Mouse (Mus musculus): Measurements from ENCODE around the gene Fbxw9.

- no peak for TF ChIP-seq TBP (conservative IDR thresholded peaks at IDR 0.05; ENCODE audit: low read depth, low read length)
- no peak for TF ChIP-seq TCF12 (IDR thresholded peaks at IDR 0.05; ENCODE audit: low read depth, low read length)
- TF ChIP-seq MAFK (IDR thresholded peaks at IDR 0.05; ENCODE audit: insufficient replicate concordance, low read length): no peak
- TF ChIP-seq ZNF384 (IDR thresholded peaks at IDR 0.05; ENCODE audit: low read depth, low read length): no peak
- TF ChIP-seq GABPA (IDR thresholded peaks at IDR 0.05; ENCODE audit: insufficient replicate concordance, low read depth, low read length): no peak
- TF ChIP-seq USF2 (conservative IDR thresholded peaks at IDR 0.05; ENCODE audit: low read depth, low read length): no peak
- TF ChIP-seq POLR2A (IDR thresholded peaks at IDR 0.05; ENCODE audit: low read depth, low read length): no peak
- no peak for TF ChIP-seq HCFC1 (IDR thresholded peaks at IDR 0.05; ENCODE audit: low read depth, low read length)
- TF ChIP-seq E2F4 (IDR thresholded peaks at IDR 0.05; ENCODE audit: insufficient replicate concordance, low read depth, low read length): no peak
- no peak for TF ChIP-seq ZC3H11A (IDR thresholded peaks at IDR 0.05; ENCODE audit: low read depth, low read length)
- no peak for TF ChIP-seq EP300 (IDR thresholded peaks at IDR 0.05; ENCODE audit: low read length)
- no peak for TF ChIP-seq CTCF (conservative IDR thresholded peaks at IDR 0.05 in 1 of 2, IDR thresholded peaks at IDR 0.05 in 1 of 2; ENCODE audit: low read depth in 2 of 2, low read length in 2 of 2)
- TF ChIP-seq MEF2A (IDR thresholded peaks at IDR 0.05; ENCODE audit: borderline replicate concordance, low read depth, low read length): no peak
- no peak for TF ChIP-seq BHLHE40 (IDR thresholded peaks at IDR 0.05; ENCODE audit: low read depth, low read length)
Measured at GRCm38 (mm10) chr8:85065213-85065612, 5.4 kb downstream of the Fbxw9 start.

All from CH12.LX (cell line).